Mouse (Mus musculus) central nervous system, embryonic 18 days (tissue): ENCODE measurements around the gene Rhox2e. TPM values are rescaled to one million over a fixed set of nuclear protein-coding genes. Genes with fewer than 3 reads are reported as not detected.

Experiments used
- polyA plus RNA-seq: library from polyadenylated mRNA; depleted of rRNA; stranded (reverse); fragments of >200 nt; gene quantifications from 2 replicates; pipeline ENCODE4 v1.2.3, GENCODE M21; 2012; rRNA removed

The Rhox2e gene
- polyA plus RNA-seq: 0.12 TPM in 1 of 2 replicates, not detected in the other

DNA sequence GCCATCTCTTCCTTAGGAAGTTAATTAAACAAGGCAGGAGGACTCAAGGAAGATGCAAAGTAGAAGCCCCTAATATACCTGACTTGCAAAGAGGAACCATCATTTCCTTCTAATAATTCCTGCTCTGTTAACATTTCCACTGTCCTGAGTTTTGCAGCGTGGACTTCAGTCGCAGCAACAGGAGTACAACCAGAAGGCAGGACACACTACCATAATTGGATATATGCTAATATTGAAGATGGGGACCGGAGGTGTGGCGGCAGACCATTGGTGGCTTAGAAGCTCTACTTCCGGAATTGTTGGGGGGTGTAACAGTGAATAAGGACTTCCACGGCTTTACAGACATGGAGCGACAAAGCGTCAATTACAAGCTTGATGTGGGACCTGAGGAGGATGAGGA lies at the start of gene Rhox2e:
TSS of gene Rhox2e (plus strand) at position 301 of the 400 bp plus-strand sequence.

DNA sequence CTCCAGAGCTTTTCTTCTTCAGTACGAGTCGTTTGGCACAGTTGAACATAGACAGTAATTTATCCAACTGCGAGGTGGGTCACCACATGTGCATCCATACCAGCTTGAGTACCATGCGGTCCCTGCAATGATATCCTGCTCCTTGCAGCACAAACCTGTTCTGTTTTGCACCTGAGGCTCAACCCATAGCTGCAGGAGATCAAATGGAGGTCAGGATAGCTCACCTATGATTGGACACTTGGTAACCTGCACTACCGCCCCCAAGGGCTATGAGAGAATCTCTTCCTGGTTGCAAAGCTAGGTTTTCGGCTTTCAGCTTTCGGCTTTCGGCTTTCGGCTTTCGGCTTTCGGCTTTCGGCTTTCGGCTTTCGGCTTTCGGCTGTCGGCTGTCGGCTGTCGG lies 16.2 kb upstream of the Rhox2e start, which contains the start of gene Rhox4d:
TSS of gene Rhox4d (plus strand) at position 301 of the 400 bp plus-strand sequence.

DNA sequence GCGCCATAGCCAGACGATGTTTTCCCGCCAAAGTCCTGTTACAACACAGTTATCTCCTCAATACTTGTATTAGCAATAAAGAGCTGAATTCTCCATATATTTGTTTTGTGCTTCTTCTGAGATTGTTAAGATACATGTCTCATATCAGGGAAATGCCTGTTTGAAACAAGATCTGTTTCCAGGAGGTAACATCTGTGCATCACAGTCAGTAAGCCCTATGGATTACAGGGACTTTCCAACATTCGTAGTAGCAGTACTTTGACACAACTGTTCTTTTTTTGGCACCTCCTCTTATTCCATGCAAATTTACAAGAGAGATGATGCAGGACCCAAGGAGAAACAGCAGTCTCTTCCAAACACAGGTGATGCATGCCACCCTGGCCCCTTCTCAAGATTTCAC lies 11.5 kb downstream of the Rhox2e start, which contains the start of gene Rhox3e:
TSS of gene Rhox3e (plus strand) at position 301 of the 400 bp plus-strand sequence.

GRCm38 (mm10) chrX:37557112-37557511 lies 26.9 kb downstream of the Rhox2e start, which contains the start of gene Rhox4e:
Gene Rhox4e, plus strand, starts transcription at chrX:37557412.

DNA sequence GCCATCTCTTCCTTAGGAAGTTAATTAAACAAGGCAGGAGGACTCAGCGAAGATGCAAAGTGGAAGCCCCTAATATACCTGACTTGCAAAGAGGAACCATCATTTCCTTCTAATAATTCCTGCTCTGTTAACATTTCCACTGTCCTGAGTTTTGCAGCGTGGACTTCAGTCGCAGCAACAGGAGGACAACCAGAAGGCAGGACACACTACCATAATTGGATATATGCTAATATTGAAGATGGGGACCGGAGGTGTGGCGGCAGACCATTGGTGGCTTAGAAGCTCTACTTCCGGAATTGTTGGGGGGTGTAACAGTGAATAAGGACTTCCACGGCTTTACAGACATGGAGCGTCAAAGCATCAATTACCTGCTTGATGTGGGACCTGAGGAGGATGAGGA lies 40.9 kb downstream of the Rhox2e start, which contains the start of gene Rhox2f:
TSS of gene Rhox2f (plus strand) at position 301 of the 400 bp plus-strand sequence.

DNA sequence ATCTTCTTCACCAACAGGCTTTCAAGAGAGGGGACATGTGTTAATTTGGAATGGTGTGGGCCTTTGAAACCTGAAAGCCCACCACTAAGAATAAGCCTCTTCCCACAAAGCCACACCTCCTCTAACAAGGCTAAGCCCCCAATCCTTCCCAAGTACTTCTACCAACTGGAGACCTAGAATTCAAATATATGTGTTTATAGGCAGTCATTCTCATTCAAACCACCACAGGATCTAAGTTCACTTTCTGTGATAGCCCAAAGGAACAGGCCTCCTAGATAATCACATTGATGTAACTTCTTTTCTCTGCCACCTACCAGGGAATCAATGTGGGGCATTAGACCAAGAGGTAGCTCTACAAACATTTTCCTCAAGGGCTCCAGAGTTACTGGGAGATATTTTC lies 50.4 kb downstream of the Rhox2e start, which contains the start of gene Rhox3f:
TSS of gene Rhox3f (plus strand) at position 301 of the 400 bp plus-strand sequence.

Other genes starting within 250 kb of the Rhox2e start
- gene Rhox3a2, start 150.4 kb upstream of the Rhox2e start, polyA plus RNA-seq: not detected in 2 replicates
- not detected in 2 replicates for gene Rhox4a2, start 139.6 kb upstream of the Rhox2e start, polyA plus RNA-seq
- not detected in 2 replicates for gene Rhox2b, start 118.4 kb upstream of the Rhox2e start, polyA plus RNA-seq
- gene Rhox4b, start 98.0 kb upstream of the Rhox2e start, polyA plus RNA-seq: not detected in 2 replicates
- not detected in 2 replicates for gene Rhox2c, start 76.8 kb upstream of the Rhox2e start, polyA plus RNA-seq
- gene Rhox3c, start 71.9 kb upstream of the Rhox2e start, polyA plus RNA-seq: not detected in 2 replicates
- gene Rhox4c, start 50.1 kb upstream of the Rhox2e start, polyA plus RNA-seq: not detected in 2 replicates
- gene Rhox2d, start 37.0 kb upstream of the Rhox2e start, polyA plus RNA-seq: not detected in 2 replicates
- not detected in 2 replicates for gene Rhox4d, start 16.1 kb upstream of the Rhox2e start, polyA plus RNA-seq
- not detected in 2 replicates for gene Rhox3e, start 11.6 kb downstream of the Rhox2e start, polyA plus RNA-seq
- gene Rhox4e, start 27.0 kb downstream of the Rhox2e start, polyA plus RNA-seq: not detected in 2 replicates
- not detected in 2 replicates for gene Rhox2f, start 41.0 kb downstream of the Rhox2e start, polyA plus RNA-seq
- not detected in 2 replicates for gene Rhox3f, start 50.5 kb downstream of the Rhox2e start, polyA plus RNA-seq
- not detected in 2 replicates for gene Rhox4f, start 77.3 kb downstream of the Rhox2e start, polyA plus RNA-seq
- not detected in 2 replicates for gene Rhox3g, start 98.2 kb downstream of the Rhox2e start, polyA plus RNA-seq
- gene Rhox2g, start 113.0 kb downstream of the Rhox2e start, polyA plus RNA-seq: not detected in 2 replicates
- not detected in 2 replicates for gene Rhox4g, start 120.9 kb downstream of the Rhox2e start, polyA plus RNA-seq
- gene Rhox3h, start 138.3 kb downstream of the Rhox2e start, polyA plus RNA-seq: not detected in 2 replicates
- gene Rhox2h, start 142.8 kb downstream of the Rhox2e start, polyA plus RNA-seq: not detected in 2 replicates